Mouse (Mus musculus) embryonic facial prominence, embryonic 15.5 days (tissue): ENCODE results near the gene Serpinb6c. TPM values are rescaled to one million over a fixed set of nuclear protein-coding genes. Genes with fewer than 3 reads are reported as not detected.

Experiments used
- ATAC-seq: fragments of 200-750 bp; cut with Nextera tagmentation; 2 replicates; pipeline ENCODE4 v1.8.0; 2017; ENCODE audit warnings: low read depth, moderate TSS enrichment; ENCODE audit not compliant: insufficient number of reproducible peaks, low FRiP score, low TSS enrichment
- H3K27ac ChIP-seq: fragments of 300-500 bp; sonication (generic); replicated peaks from 2 replicates; pipeline ENCODE4 v1.5.1; 2015; ENCODE audit warnings: mild to moderate bottlenecking, inconsistent platforms
- H3K27me3 ChIP-seq: fragments of 300-500 bp; sonication (generic); 2 replicates; pipeline ENCODE4 v1.6.1; 2015; ENCODE audit warnings: inconsistent platforms
- H3K36me3 ChIP-seq: fragments of 300-500 bp; sonication (generic); 2 replicates; pipeline ENCODE4 v1.6.1; 2015; ENCODE audit warnings: mild to moderate bottlenecking, inconsistent platforms
- H3K4me1 ChIP-seq: fragments of 300-500 bp; sonication (generic); 2 replicates; pipeline ENCODE4 v1.6.1; 2015; ENCODE audit warnings: inconsistent platforms
- H3K4me2 ChIP-seq: fragments of 300-500 bp; sonication (generic); replicated peaks from 2 replicates; pipeline ENCODE4 v1.6.1; 2015; ENCODE audit warnings: mild to moderate bottlenecking, inconsistent platforms
- H3K4me3 ChIP-seq: fragments of 300-500 bp; sonication (generic); replicated peaks from 2 replicates; pipeline ENCODE4 v1.5.1; 2015; ENCODE audit warnings: mild to moderate bottlenecking, inconsistent platforms
- H3K9ac ChIP-seq: fragments of 300-500 bp; sonication (generic); 2 replicates; pipeline ENCODE4 v1.6.1; 2015; ENCODE audit warnings: inconsistent platforms
- H3K9me3 ChIP-seq: fragments of 300-500 bp; sonication (generic); replicated peaks from 2 replicates; pipeline ENCODE4 v1.6.1; 2016; ENCODE audit warnings: inconsistent platforms
- WGBS: fragments of 180-500 bp; shearing (Covaris S2); methylation state at CpG from one replicate; pipeline ENCODE4 v1.1.7; 2015; 5-methylcytosine and 5-hydroxymethylcytosine counted together
- polyA plus RNA-seq: library from polyadenylated mRNA; unstranded; fragments of >200 nt; fragmentation: Nextera tagmentation; extraction: Ambion mirVana; gene quantifications from 2 replicates; pipeline ENCODE4 v1.2.1, GENCODE M21; 2015

Gene Serpinb6c
- polyA plus RNA-seq, 1 experiment from 2014 or later: 0.92 TPM

DNA sequence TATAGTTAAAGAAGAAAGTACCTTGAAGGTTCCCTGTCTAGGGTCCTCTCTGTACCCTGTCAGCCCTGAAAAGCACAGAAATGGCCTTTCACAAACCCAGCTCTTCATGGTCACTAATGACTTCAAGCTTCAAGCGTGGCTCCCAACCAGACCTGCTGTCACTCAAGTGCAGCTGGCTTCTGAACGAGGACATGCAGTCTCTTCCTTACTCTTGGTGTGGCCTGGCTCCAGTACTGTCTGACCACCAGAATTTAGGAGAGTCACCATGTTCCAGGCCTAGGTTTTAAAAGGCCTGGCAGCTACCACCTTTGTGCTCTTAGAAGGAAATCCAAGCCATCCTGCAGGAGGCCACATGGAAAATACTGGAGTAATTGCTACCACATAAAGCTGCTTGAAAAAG lies 24.8 kb upstream of the Serpinb6c start:
- 65% methylated on average over 2 of the region's 2 CpGs for WGBS
- H3K4me3 ChIP-seq: no peak overlapping the region
- ATAC-seq: no peak
- H3K9ac ChIP-seq: no peak overlapping the region
- H3K36me3 ChIP-seq: peaks cover 26% of the 10 kb centered on the region; the same call in 1 of the 2 replicates
- peaks cover 10% of the 10 kb centered on the region for H3K4me1 ChIP-seq
- no peaks in the 10 kb centered on the region for H3K9me3 ChIP-seq
- no peak overlapping the region for H3K4me2 ChIP-seq
- H3K27ac ChIP-seq: no peak overlapping the region
- no peaks in the 10 kb centered on the region for H3K27me3 ChIP-seq

DNA sequence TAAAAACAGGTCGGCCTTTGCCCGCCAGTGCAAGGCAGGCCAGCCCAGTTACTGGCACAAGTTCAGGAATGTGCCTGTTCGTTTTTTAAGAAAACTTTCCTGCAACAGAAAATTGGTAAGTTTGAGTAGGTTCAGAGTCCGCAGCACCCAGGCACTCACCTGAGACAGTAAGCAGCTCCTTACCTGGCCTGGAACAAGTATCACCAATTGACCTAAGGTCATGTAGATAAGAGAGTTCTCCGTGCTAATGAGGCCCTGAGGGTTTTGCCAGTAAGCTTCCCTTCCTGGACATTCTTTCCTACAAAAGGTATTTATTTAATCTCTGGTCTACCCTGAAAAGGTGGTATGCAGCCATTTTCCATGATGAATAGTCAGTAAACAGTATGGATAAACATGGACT lies 16.2 kb upstream of the Serpinb6c start:
- WGBS: 75% methylated on average over 5 of the region's 5 CpGs
- ATAC-seq: no peak

DNA sequence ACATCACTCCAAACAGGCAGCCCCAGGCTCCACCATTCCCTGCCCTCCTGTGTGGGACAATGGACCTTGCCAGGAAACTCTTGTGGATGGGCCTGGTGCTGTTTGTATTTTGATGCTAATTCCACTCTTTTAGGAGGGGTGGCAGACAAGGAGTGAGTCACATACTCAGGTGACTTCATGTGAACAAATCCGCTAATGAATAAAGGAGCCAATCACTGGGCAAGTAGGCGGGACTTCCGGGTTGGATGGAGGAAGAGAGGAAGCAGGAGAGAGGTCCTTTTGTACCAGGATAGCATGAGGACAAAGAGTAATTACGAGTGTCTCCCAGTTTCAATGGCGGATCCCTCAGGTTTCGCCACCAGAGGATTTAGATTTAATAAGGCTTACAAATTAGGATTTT lies 15.5 kb upstream of the Serpinb6c start:
- H3K36me3 ChIP-seq: peaks cover 50% of the 10 kb centered on the region
- no peaks in the 10 kb centered on the region for H3K9me3 ChIP-seq
- H3K4me2 ChIP-seq: no peak overlapping the region
- WGBS: 90% methylated on average over 6 of the region's 6 CpGs
- H3K4me1 ChIP-seq: no peaks in the 10 kb centered on the region
- no peak for ATAC-seq
- no peaks in the 10 kb centered on the region for H3K27me3 ChIP-seq
- no peak overlapping the region for H3K9ac ChIP-seq
- no peak overlapping the region for H3K4me3 ChIP-seq
- H3K27ac ChIP-seq: no peak overlapping the region

More for the DNA sequence above, 16.2 kb upstream of the Serpinb6c start:
- Histone ChIP-seq H3K4me3 (no peak overlapping the region), H3K27ac (no peak overlapping the region), H3K4me2 (no peak overlapping the region), H3K4me1 (no peaks in the 10 kb centered on the region), H3K36me3 (peaks cover 50% of the 10 kb centered on the region), H3K9me3 (no peaks in the 10 kb centered on the region), H3K9ac (no peak overlapping the region), H3K27me3 (no peaks in the 10 kb centered on the region)

DNA sequence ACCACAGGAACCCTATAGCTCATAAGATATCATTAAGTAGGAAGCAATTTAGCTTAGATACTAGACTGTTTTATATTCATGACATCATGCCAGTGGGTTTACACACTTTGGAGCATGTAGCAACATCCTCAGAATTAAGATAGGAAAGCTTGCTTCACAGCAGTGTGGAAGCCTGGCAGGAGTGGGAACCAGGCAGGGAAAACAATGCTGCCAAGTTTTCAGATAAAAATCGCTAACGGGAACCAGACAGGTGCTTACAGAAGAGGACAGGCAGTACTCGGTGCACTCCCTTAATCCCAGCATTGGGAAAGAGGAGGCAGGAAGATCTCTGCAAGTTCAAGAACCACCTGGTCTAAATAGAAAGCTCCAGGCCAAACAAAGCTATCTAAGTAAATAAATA lies 1.3 kb upstream of the Serpinb6c start:
- H3K9ac ChIP-seq: no peak overlapping the region
- no peaks in the 10 kb centered on the region for H3K36me3 ChIP-seq
- H3K4me3 ChIP-seq: no peak overlapping the region
- no peaks in the 10 kb centered on the region for H3K4me1 ChIP-seq
- no peak for ATAC-seq
- H3K9me3 ChIP-seq: no peaks in the 10 kb centered on the region
- no peaks in the 10 kb centered on the region for H3K27me3 ChIP-seq
- H3K4me2 ChIP-seq: no peak overlapping the region
- WGBS: 62% methylated on average over 3 of the region's 3 CpGs
- H3K27ac ChIP-seq: no peak overlapping the region

DNA sequence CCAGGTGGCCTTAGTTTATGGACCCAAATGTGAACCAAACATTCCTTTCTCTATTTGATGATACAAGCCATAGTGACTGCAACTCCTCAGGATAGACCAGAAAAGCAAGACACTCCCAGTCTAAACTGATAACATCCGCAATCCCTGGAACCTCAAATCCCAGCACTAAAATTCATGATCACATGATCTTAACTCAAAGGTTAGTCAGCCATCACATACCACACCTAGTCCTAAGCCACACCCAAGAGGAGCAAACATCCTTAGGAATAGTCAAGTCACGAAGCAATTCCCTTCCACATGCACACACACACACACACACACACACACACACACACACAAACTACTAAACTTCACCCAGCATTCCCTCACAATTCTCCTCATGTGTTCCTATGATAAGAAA lies 2.2 kb downstream of the Serpinb6c start:
- no peak overlapping the region for H3K27ac ChIP-seq
- no peaks in the 10 kb centered on the region for H3K36me3 ChIP-seq
- no peaks in the 10 kb centered on the region for H3K9me3 ChIP-seq
- H3K9ac ChIP-seq: no peak overlapping the region
- no peak overlapping the region for H3K4me3 ChIP-seq
- H3K4me1 ChIP-seq: no peaks in the 10 kb centered on the region
- no peak for ATAC-seq
- WGBS: 80% methylated on average over 2 of the region's 2 CpGs
- H3K4me2 ChIP-seq: no peak overlapping the region
- H3K27me3 ChIP-seq: no peaks in the 10 kb centered on the region

DNA sequence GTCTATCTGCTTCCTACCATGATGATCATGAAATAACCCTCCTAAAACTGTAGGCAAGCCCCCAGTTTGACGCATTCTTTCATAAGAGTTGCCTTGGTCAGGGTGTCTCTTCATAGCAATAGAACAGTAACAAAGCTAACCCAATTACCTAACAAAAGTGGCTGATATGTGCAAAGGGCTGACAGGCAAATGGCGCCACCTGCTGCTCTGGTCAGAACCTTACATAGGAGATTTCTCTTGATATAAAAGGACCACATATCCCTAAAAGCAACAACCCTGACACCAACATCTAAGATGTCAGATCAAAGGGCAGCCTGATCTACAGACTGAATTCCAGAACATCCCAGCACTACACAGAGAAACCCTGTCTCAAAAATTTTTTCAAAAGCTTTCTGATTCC lies 11.3 kb downstream of the Serpinb6c start:
- WGBS: 39% methylated on average over 2 of the region's 2 CpGs
- H3K9me3 ChIP-seq: no peaks in the 10 kb centered on the region
- ATAC-seq: no peak
- H3K9ac ChIP-seq: no peak overlapping the region
- H3K4me2 ChIP-seq: no peak overlapping the region
- H3K4me1 ChIP-seq: no peaks in the 10 kb centered on the region
- H3K36me3 ChIP-seq: no peaks in the 10 kb centered on the region
- no peak overlapping the region for H3K27ac ChIP-seq
- H3K27me3 ChIP-seq: no peaks in the 10 kb centered on the region
- H3K4me3 ChIP-seq: no peak overlapping the region

DNA sequence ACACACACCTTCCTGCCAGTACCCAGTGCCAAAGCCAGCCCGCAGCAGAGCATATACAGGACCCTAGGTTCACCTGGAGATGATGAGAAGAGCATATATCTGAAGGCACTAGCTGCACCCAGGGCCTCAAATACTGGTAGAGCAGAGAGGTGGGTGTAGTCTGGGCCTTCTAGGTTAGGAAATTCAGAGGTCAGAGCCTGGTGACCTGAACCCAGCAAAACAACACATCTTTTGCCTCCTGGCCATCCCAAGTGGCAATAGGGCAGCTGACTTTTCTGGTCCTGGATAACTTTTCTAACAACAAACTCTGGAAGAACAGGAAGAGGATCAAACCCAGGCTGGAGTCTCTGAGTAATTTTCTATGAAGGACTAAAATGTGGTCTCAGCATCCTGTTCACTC lies 62.2 kb downstream of the Serpinb6c start, which contains the start of gene Serpinb6e:
TSS of gene Serpinb6e (minus strand) at position 101 of the 400 bp plus-strand sequence.
- ATAC-seq: no peak
- WGBS: 52% methylated on average over 1 of the region's 1 CpGs
- Histone ChIP-seq H3K27me3 (no peaks in the 10 kb centered on the region), H3K4me3 (no peak within 1 kb of the TSS), H3K4me2 (no peak within 1 kb of the TSS), H3K9me3 (no peaks in the 10 kb centered on the region), H3K9ac (no peak within 1 kb of the TSS), H3K4me1 (no peaks in the 10 kb centered on the region), H3K36me3 (no peaks in the 10 kb centered on the region), H3K27ac (no peak within 1 kb of the TSS)

DNA sequence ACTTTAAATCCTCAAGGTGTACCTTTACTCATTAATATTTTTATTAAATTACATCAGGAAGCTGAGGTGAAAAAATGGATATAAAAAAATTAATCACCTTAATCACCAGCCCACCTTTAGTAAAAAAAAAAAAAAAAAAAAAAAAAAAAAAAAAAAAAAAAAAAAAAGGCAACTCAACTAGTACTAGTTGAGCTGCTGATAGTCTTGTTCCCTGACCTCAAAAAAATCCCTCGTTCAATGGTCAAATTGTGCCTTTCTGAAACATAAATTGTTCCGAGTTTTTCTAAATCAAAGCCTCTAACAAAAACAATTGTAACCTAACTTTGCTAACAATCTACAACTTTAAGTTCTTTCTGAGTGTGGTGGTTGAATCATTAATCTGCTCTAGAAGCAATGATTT lies 74.8 kb downstream of the Serpinb6c start:
- Histone ChIP-seq H3K9ac (no peak overlapping the region), H3K9me3 (no peaks in the 10 kb centered on the region), H3K4me3 (no peak overlapping the region), H3K36me3 (no peaks in the 10 kb centered on the region), H3K27me3 (no peaks in the 10 kb centered on the region), H3K4me2 (no peak overlapping the region), H3K27ac (no peak overlapping the region), H3K4me1 (no peaks in the 10 kb centered on the region)
- WGBS: 80% methylated on average over 2 of the region's 2 CpGs
- no peak for ATAC-seq

Other genes starting within 250 kb of the Serpinb6c start
- gene Serpinb6d, start 244.3 kb downstream of the Serpinb6c start, polyA plus RNA-seq: not detected in 2 replicates
- not detected in 2 replicates for gene Serpinb6e, start 62.3 kb downstream of the Serpinb6c start, polyA plus RNA-seq
- 15.8 and 19.1 TPM in 2 replicates for gene Nqo2, start 59.0 kb upstream of the Serpinb6c start, polyA plus RNA-seq
- gene Ripk1, start 96.7 kb upstream of the Serpinb6c start, polyA plus RNA-seq: 19.3 and 19.7 TPM in 2 replicates
- 69.0 and 74.4 TPM in 2 replicates for gene Serpinb6a, start 97.1 kb upstream of the Serpinb6c start, polyA plus RNA-seq
- 51.2 and 72.1 TPM in 2 replicates for gene Bphl, start 131.9 kb upstream of the Serpinb6c start, polyA plus RNA-seq
- 208 and 211 TPM in 2 replicates for gene Tubb2a, start 172.3 kb upstream of the Serpinb6c start, polyA plus RNA-seq
- gene Tubb2b, start 224.8 kb upstream of the Serpinb6c start, polyA plus RNA-seq: 55.4 and 56.9 TPM in 2 replicates